Mouse (Mus musculus): Measurements from ENCODE around the gene Stom. TPM values are rescaled to one million over a fixed set of nuclear protein-coding genes. Genes with fewer than 3 reads are reported as not detected.

Stom gene
- polyA plus RNA-seq, 1 experiment from 2014 or later = 39.6 TPM

DNA sequence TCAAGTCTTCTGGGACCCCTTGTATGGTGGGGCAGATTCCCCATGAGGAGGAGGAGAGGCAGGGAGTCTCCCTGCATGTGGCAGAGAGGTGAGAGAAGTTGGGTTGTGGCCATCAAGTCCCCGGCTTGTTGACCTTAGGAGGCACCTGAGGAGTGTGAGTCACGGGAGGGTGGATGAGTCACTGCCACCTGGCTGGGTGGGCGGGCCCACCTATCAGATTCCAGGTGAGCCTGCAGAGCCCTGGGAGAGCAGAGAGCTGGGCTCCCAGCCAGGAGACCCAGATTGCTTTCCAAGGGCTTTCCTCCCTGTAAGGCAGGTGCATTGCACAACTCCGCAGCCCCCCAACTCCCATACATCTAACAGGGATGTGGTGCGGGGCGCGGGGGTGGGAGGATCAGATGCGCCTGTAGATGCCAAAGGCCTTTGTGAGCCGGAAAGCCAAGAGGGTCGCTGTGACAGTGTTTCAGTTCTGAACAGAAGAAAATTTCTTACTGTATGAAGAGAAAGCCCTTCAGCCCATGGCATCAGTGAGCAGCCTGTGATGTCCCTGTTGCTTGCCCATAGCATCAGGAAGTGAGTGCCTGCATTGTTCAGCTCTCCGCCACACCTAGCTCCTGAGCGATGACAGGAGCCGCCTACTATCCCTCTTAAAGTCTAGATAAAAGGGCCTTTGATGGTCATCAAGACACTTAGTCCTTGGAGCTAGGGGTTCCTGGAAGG, 69.5 kb downstream of the Stom start:
- H3K4me3 ChIP-seq (ENCODE audit: low read depth, low read length) = no peak overlapping the region
- H3K27me3 ChIP-seq (ENCODE audit: control insufficient read depth, insufficient read depth, low read length) = no peaks in the 10 kb centered on the region
- ATAC-seq (replicated peaks; ENCODE audit: insufficient number of reproducible peaks, low FRiP score, low TSS enrichment) = no peak
- H3K27ac ChIP-seq (ENCODE audit: low read depth, low read length) = no peak overlapping the region
- H3K9ac ChIP-seq (ENCODE audit: low read depth, low read length) = no peak overlapping the region
- H3K4me2 ChIP-seq = no peak overlapping the region
- H3K4me1 ChIP-seq (ENCODE audit: control insufficient read depth, insufficient read depth, low read length) = peaks cover 56% of the 10 kb centered on the region
- no peaks in the 10 kb centered on the region for H3K36me3 ChIP-seq (ENCODE audit: control insufficient read depth, insufficient read depth, low read length)
- WGBS (ENCODE audit: insufficient replicate concordance) = 62% methylated on average over 13 of the region's 13 CpGs
- no peaks in the 10 kb centered on the region for H3K9me3 ChIP-seq (replicated peaks; ENCODE audit: control insufficient read depth, low read length)

DNA sequence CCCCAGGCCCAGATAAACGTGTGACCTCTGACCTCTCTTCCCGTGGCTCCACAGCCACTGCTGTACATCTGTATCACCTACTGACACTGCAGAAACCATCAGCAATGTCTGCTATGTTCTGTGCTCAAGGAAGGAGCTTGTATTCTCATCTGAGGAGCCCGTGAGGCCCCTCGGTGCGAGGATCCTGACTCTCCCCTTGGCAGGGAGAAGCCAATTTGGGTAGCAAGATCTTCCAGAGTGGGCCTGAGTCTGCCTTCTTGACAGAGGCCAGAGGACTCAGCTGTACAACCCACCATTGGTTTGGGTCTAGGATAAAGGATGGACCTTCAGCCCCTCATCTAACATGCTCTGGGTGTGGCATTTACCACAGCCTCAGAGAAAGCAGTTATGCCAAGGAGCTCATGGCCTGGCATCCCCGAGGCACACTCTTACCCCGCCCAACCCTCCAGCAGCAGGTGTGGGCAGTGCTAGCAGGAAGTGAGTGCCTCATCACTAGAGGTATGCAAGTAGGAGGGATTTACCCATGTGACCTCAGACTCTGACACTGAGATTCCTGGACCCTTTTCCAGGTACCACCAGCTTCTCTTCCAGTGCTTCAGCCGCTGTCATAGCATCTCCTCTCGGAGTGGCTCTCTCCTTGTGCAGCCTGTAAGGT, 70.4 kb downstream of the Stom start:
- Histone ChIP-seq H3K4me2 (no peak overlapping the region), H3K4me3 (ENCODE audit: low read depth, low read length) (no peak overlapping the region), H3K27ac (ENCODE audit: low read depth, low read length) (no peak overlapping the region), H3K9ac (ENCODE audit: low read depth, low read length) (no peak overlapping the region), H3K36me3 (ENCODE audit: control insufficient read depth, insufficient read depth, low read length) (no peaks in the 10 kb centered on the region), H3K4me1 (ENCODE audit: control insufficient read depth, insufficient read depth, low read length) (peaks cover 56% of the 10 kb centered on the region), H3K9me3 (replicated peaks; ENCODE audit: control insufficient read depth, low read length) (no peaks in the 10 kb centered on the region), H3K27me3 (ENCODE audit: control insufficient read depth, insufficient read depth, low read length) (no peaks in the 10 kb centered on the region)
- 62% methylated on average over 9 of the region's 9 CpGs for WGBS (ENCODE audit: insufficient replicate concordance)
- no peak for ATAC-seq (replicated peaks; ENCODE audit: insufficient number of reproducible peaks, low FRiP score, low TSS enrichment)

DNA sequence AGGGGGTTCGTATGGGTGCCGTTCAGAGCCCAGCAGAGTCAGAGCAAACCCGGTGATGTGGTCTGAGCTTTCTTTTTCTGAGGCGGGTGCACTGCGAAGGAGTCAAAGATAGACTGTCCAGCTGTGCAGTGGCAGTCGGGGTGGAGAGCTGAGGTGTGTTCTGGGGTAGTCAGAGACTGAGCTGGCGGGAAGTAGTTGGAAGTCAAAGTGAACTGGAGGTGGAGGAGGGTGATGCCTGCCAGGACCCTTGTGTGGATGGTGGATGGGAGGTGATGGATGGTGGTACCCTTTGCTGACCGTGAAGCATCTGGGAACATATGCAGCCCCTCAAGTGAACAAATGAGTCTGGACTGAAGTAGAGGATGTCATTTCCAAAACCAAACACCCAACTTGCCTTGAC, 71.0 kb downstream of the Stom start:
- Histone ChIP-seq H3K27ac (ENCODE audit: low read depth, low read length) (no peak overlapping the region), H3K9me3 (replicated peaks; ENCODE audit: control insufficient read depth, low read length) (no peaks in the 10 kb centered on the region), H3K4me3 (ENCODE audit: low read depth, low read length) (no peak overlapping the region), H3K9ac (ENCODE audit: low read depth, low read length) (no peak overlapping the region), H3K36me3 (ENCODE audit: control insufficient read depth, insufficient read depth, low read length) (no peaks in the 10 kb centered on the region), H3K4me1 (ENCODE audit: control insufficient read depth, insufficient read depth, low read length) (peaks cover 51% of the 10 kb centered on the region), H3K27me3 (ENCODE audit: control insufficient read depth, insufficient read depth, low read length) (no peaks in the 10 kb centered on the region), H3K4me2 (no peak overlapping the region)
- no peak for ATAC-seq (replicated peaks; ENCODE audit: insufficient number of reproducible peaks, low FRiP score, low TSS enrichment)
- 67% methylated on average over 8 of the region's 8 CpGs for WGBS (ENCODE audit: insufficient replicate concordance)

DNA sequence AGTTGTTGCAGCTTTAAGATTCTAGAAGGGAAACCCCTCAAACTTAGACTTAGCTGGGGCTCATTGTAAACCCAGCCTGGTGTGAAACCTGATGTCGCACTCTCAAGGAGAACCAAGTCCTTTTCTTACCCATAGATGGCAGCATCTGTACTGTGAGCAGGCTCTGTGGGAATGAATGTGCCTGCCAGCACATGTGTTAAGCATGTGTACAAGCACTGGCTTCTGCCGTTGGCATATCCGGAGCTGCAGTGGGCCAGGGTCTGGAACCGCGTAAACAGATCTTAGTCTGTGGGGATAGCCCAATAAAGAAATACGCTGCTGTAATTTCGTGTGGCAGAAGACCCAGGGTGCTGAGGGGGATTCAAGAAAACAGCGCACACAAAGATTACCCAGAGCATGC, 71.5 kb downstream of the Stom start:
- Histone ChIP-seq H3K9me3 (replicated peaks; ENCODE audit: control insufficient read depth, low read length) (no peaks in the 10 kb centered on the region), H3K27me3 (ENCODE audit: control insufficient read depth, insufficient read depth, low read length) (no peaks in the 10 kb centered on the region), H3K4me2 (no peak overlapping the region), H3K4me1 (ENCODE audit: control insufficient read depth, insufficient read depth, low read length) (peaks cover 46% of the 10 kb centered on the region), H3K9ac (ENCODE audit: low read depth, low read length) (no peak overlapping the region), H3K27ac (ENCODE audit: low read depth, low read length) (no peak overlapping the region), H3K36me3 (ENCODE audit: control insufficient read depth, insufficient read depth, low read length) (no peaks in the 10 kb centered on the region), H3K4me3 (ENCODE audit: low read depth, low read length) (no peak overlapping the region)
- 0 out of 2 replicates have a peak, but pooled peaks have one; percentile 46 for ATAC-seq (replicated peaks; ENCODE audit: insufficient number of reproducible peaks, low FRiP score, low TSS enrichment)
- 51% methylated on average over 8 of the region's 8 CpGs for WGBS (ENCODE audit: insufficient replicate concordance)

DNA sequence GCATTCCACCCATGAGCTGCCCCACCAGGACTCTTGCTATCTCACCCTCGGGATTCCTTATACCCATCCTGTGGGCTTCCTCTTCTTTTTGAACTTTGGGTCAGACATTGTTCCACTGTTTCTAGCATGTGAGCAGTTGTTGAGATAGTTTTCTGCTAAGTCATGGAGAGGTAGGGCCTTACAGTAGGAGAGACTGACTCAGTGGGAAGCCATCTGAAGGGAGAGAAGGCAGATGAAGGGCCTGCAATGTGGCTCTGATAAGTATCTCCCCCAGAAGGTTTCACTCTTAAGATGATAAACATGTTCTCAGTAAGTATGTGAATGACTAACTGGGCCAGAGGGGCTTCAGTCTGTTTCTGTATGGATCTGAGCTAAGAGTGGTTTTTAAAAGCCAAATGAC, 72.7 kb downstream of the Stom start:
- H3K27ac ChIP-seq (ENCODE audit: low read depth, low read length) = no peak overlapping the region
- 60% methylated on average over 1 of the region's 1 CpGs for WGBS (ENCODE audit: insufficient replicate concordance)

More for the DNA sequence above, 72.7 kb downstream of the Stom start:
- Histone ChIP-seq H3K4me1 (ENCODE audit: control insufficient read depth, insufficient read depth, low read length) (peaks cover 42% of the 10 kb centered on the region), H3K9ac (ENCODE audit: low read depth, low read length) (no peak overlapping the region), H3K4me2 (no peak overlapping the region), H3K9me3 (replicated peaks; ENCODE audit: control insufficient read depth, low read length) (no peaks in the 10 kb centered on the region), H3K36me3 (ENCODE audit: control insufficient read depth, insufficient read depth, low read length) (no peaks in the 10 kb centered on the region), H3K4me3 (ENCODE audit: low read depth, low read length) (no peak overlapping the region), H3K27me3 (ENCODE audit: control insufficient read depth, insufficient read depth, low read length) (no peaks in the 10 kb centered on the region)
- ATAC-seq (replicated peaks; ENCODE audit: insufficient number of reproducible peaks, low FRiP score, low TSS enrichment) = no peak

Other genes starting within 250 kb of the Stom start
- 0.34 and 0.99 TPM in 2 replicates for gene AI182371, start 235.4 kb downstream of the Stom start, polyA plus RNA-seq (2014; fragmentation: Nextera tagmentation; extraction: Ambion mirVana)
- 18.9 and 23.0 TPM in 2 replicates for gene Cntrl, start 227.5 kb downstream of the Stom start, polyA plus RNA-seq (2014; fragmentation: Nextera tagmentation; extraction: Ambion mirVana)
- gene Rab14, start 135.9 kb downstream of the Stom start, polyA plus RNA-seq (2014; fragmentation: Nextera tagmentation; extraction: Ambion mirVana) = 212 and 239 TPM in 2 replicates
- gene Gsn, start 80.6 kb downstream of the Stom start, polyA plus RNA-seq (2014; fragmentation: Nextera tagmentation; extraction: Ambion mirVana) = 116 and 132 TPM in 2 replicates
- gene 4930568D16Rik, start 30.8 kb upstream of the Stom start, polyA plus RNA-seq (2014; fragmentation: Nextera tagmentation; extraction: Ambion mirVana) = not detected in 2 replicates
- not detected in 2 replicates for gene 4930402F06Rik, start 60.2 kb upstream of the Stom start, polyA plus RNA-seq (2014; fragmentation: Nextera tagmentation; extraction: Ambion mirVana)
- gene Ggta1, start 126.3 kb upstream of the Stom start, polyA plus RNA-seq (2014; fragmentation: Nextera tagmentation; extraction: Ambion mirVana) = 38.1 and 42.1 TPM in 2 replicates
- 49.0 and 49.1 TPM in 2 replicates for gene Dab2ip, start 221.3 kb upstream of the Stom start, polyA plus RNA-seq (2014; fragmentation: Nextera tagmentation; extraction: Ambion mirVana)